ENCODE assay signal across 14 mouse cellular contexts in genomic region chr6:124427791-124428576, GRCm38 (mm10). TPM values are rescaled to one million over a fixed set of nuclear protein-coding genes. Genes with fewer than 3 reads are reported as not detected.
A peak's percentile ranks its signal among the peaks of the same experiment; 100 is the strongest.
DNase-seq lines count a peak whose midpoint lies in the region; ATAC-seq and TF ChIP-seq lines count a peak whose summit lies in the region.
"Had no signal": no experiment of that assay in that cellular context is flagged by ENCODE, and none has a peak within 500 bp of the region (broad histone marks: within the 10 kb centered on the region; RNA-seq: fewer than 3 reads in every experiment).

No protein-coding gene starts in this region.

- no peak overlapping the region for H3K9ac ChIP-seq in hindbrain, embryonic 16.5 days (ENCODE audit: low read depth, low read length)
- no peak overlapping the region for H3K9ac ChIP-seq in hindbrain, embryonic 11.5 days (ENCODE audit: low read depth, low read length)
- H3K9ac ChIP-seq in midbrain, postnatal 0 days (replicated peaks; ENCODE audit: low read length, poor library complexity, severe bottlenecking), result no peak overlapping the region
- H3K9ac ChIP-seq: midbrain, embryonic 15.5 days; neural tube, embryonic 12.5 days had no signal

- no peak for TF ChIP-seq CTCF in midbrain, postnatal 0 days (IDR thresholded peaks at IDR 0.05)

- intact Hi-C loops in left cerebral cortex, postnatal 25 days (cut with DNase I), result no loop called here

- WGBS in hindbrain, embryonic 16.5 days, result 49% methylated on average over 5 of the region's 6 CpGs
- WGBS in hindbrain, embryonic 11.5 days, result 87% methylated on average over 5 of the region's 6 CpGs
- 55% methylated on average over 5 of the region's 6 CpGs for WGBS in midbrain, postnatal 0 days
- WGBS in midbrain, embryonic 10.5 days, result 81% methylated on average over 5 of the region's 6 CpGs

- H3K4me3 ChIP-seq in hindbrain, embryonic 16.5 days (ENCODE audit: low read length), result no peak overlapping the region
- no peak overlapping the region for H3K4me3 ChIP-seq in hindbrain, embryonic 11.5 days (ENCODE audit: low read depth, low read length)
- no peak overlapping the region for H3K4me3 ChIP-seq in midbrain, postnatal 0 days (ENCODE audit: low read depth, low read length)
- H3K4me3 ChIP-seq in midbrain, embryonic 10.5 days, result no peak overlapping the region
- H3K4me3 ChIP-seq: heart, embryonic 10.5 days; midbrain, embryonic 15.5 days; neural tube, embryonic 12.5 days had no signal

- no peaks in the 10 kb centered on the region for H3K9me3 ChIP-seq in hindbrain, embryonic 16.5 days (ENCODE audit: control insufficient read depth, low read length)
- no peaks in the 10 kb centered on the region for H3K9me3 ChIP-seq in hindbrain, embryonic 11.5 days (ENCODE audit: control insufficient read depth, low read length)
- H3K9me3 ChIP-seq in midbrain, postnatal 0 days (ENCODE audit: low read length), result no peaks in the 10 kb centered on the region
- H3K9me3 ChIP-seq in midbrain, embryonic 10.5 days (replicated peaks), result no peaks in the 10 kb centered on the region
- H3K9me3 ChIP-seq: heart, embryonic 10.5 days; midbrain, embryonic 15.5 days; neural tube, embryonic 12.5 days had no signal

- H3K27ac ChIP-seq in hindbrain, embryonic 16.5 days (ENCODE audit: low read depth, low read length), result no peak overlapping the region
- no peak overlapping the region for H3K27ac ChIP-seq in hindbrain, embryonic 11.5 days (ENCODE audit: low read depth, low read length)
- H3K27ac ChIP-seq in midbrain, postnatal 0 days (ENCODE audit: low read depth, low read length), result no peak overlapping the region
- no peak overlapping the region for H3K27ac ChIP-seq in midbrain, embryonic 10.5 days (replicated peaks)
- H3K27ac ChIP-seq: heart, embryonic 10.5 days; midbrain, embryonic 15.5 days; neural tube, embryonic 12.5 days had no signal

- no peak overlapping the region for H3K4me2 ChIP-seq in hindbrain, embryonic 16.5 days (ENCODE audit: low read length)
- no peak overlapping the region for H3K4me2 ChIP-seq in hindbrain, embryonic 11.5 days (replicated peaks; ENCODE audit: low read depth, low read length)
- H3K4me2 ChIP-seq in midbrain, postnatal 0 days (ENCODE audit: low read depth, low read length, poor library complexity, severe bottlenecking), result no peak overlapping the region
- H3K4me2 ChIP-seq: liver, embryonic 11.5 days; midbrain, embryonic 15.5 days; neural tube, embryonic 12.5 days had no signal

- DNase-seq in cerebellum, postnatal 10 days, result peak; percentile 46 to 56
- no peak for DNase-seq in cerebellum, adult 9-11 months
- DNase-seq in hindbrain, embryonic 11.5 days (ENCODE audit: low spot score), result no peak
- peak; percentile 74 for DNase-seq in midbrain, postnatal 0 days (ENCODE audit: low spot score)
- no peak for DNase-seq in midbrain, embryonic 10.5 days (ENCODE audit: low spot score)
- no peak for DNase-seq in urinary bladder, adult 2 months (ENCODE audit: low spot score)
- no peak for DNase-seq in left cerebral cortex, postnatal 25 days (ENCODE audit: low spot score in 2 of 2)
- DNase-seq: cerebellum, adult 8-10 months; kidney, postnatal 10 days had no signal

- H3K27me3 ChIP-seq in hindbrain, embryonic 16.5 days (replicated peaks; ENCODE audit: control insufficient read depth, insufficient read depth, low read length), result no peaks in the 10 kb centered on the region
- H3K27me3 ChIP-seq in hindbrain, embryonic 11.5 days (ENCODE audit: control insufficient read depth, insufficient read depth, low read length), result no peaks in the 10 kb centered on the region
- no peaks in the 10 kb centered on the region for H3K27me3 ChIP-seq in midbrain, postnatal 0 days (ENCODE audit: insufficient read depth, low read length)
- H3K27me3 ChIP-seq in midbrain, embryonic 10.5 days (ENCODE audit: low read depth, poor library complexity, severe bottlenecking), result no peaks in the 10 kb centered on the region
- H3K27me3 ChIP-seq: midbrain, embryonic 15.5 days; neural tube, embryonic 12.5 days had no signal

- H3K4me1 ChIP-seq in hindbrain, embryonic 16.5 days (ENCODE audit: control insufficient read depth, insufficient read depth, low read depth, low read length), result no peaks in the 10 kb centered on the region; the same call in none of the 2 replicates
- H3K4me1 ChIP-seq in hindbrain, embryonic 11.5 days (replicated peaks; ENCODE audit: control insufficient read depth, insufficient read depth, low read length), result 0 out of 2 replicates have a peak, but pooled peaks cover 2% of the 10 kb centered on the region
- 0 out of 2 replicates have a peak, but pooled peaks cover 5% of the 10 kb centered on the region for H3K4me1 ChIP-seq in midbrain, postnatal 0 days (ENCODE audit: insufficient read depth, low read length)
- peaks cover 19% of the 10 kb centered on the region for H3K4me1 ChIP-seq in midbrain, embryonic 10.5 days

- peaks cover 13% of the 10 kb centered on the region for H3K36me3 ChIP-seq in hindbrain, embryonic 16.5 days (ENCODE audit: control insufficient read depth, insufficient read depth, low read length)
- no peaks in the 10 kb centered on the region for H3K36me3 ChIP-seq in hindbrain, embryonic 11.5 days (ENCODE audit: control insufficient read depth, insufficient read depth, low read length)
- H3K36me3 ChIP-seq in midbrain, postnatal 0 days (ENCODE audit: insufficient read depth, low read length), result peaks cover 24% of the 10 kb centered on the region
- H3K36me3 ChIP-seq in midbrain, embryonic 10.5 days, result no peaks in the 10 kb centered on the region
- H3K36me3 ChIP-seq: heart, embryonic 10.5 days; midbrain, embryonic 15.5 days had no signal

- ATAC-seq in hindbrain, embryonic 16.5 days, result peak; percentile 28
- no peak for ATAC-seq in hindbrain, embryonic 11.5 days (ENCODE audit: low FRiP score)
- ATAC-seq in midbrain, postnatal 0 days (ENCODE audit: low FRiP score), result no peak
- ATAC-seq: midbrain, embryonic 15.5 days had no signal

RNA-seq across cellular contexts. Expression of gene Pex5, which starts 13.1 kb away (rescaled TPM):
- polyA plus RNA-seq in hindbrain, embryonic 16.5 days (2015; fragmentation: Nextera tagmentation; extraction: Ambion mirVana), result 64.4 and 67.0 TPM in 2 replicates
- polyA plus RNA-seq in hindbrain, embryonic 11.5 days (2014; fragmentation: Nextera tagmentation; extraction: Ambion mirVana), result 35.1 and 38.9 TPM in 2 replicates
- total RNA-seq in midbrain, postnatal 0 days (2014; rRNA removed), result 73.2 and 78.9 TPM in 2 replicates
- polyA plus RNA-seq in midbrain, postnatal 0 days (2015; fragmentation: Nextera tagmentation; extraction: Ambion mirVana), result 52.9 and 53.1 TPM in 2 replicates
- 42.6 and 48.8 TPM in 2 replicates for polyA plus RNA-seq in midbrain, embryonic 10.5 days (2016; fragmentation: Nextera tagmentation; extraction: Ambion mirVana)
- 36.7 and 41.2 TPM in 2 replicates for polyA plus RNA-seq in urinary bladder, adult 2 months (2012; rRNA removed)
- 10 to 100 TPM; 64.8 to 73.3 TPM for total RNA-seq in left cerebral cortex, postnatal 25 days (2021)

RNA-seq across cellular contexts. Expression of gene Clstn3, which starts 36.6 kb away (rescaled TPM):
- polyA plus RNA-seq in hindbrain, embryonic 16.5 days (2015; fragmentation: Nextera tagmentation; extraction: Ambion mirVana), result 174 and 180 TPM in 2 replicates
- 10.2 and 11.9 TPM in 2 replicates for polyA plus RNA-seq in hindbrain, embryonic 11.5 days (2014; fragmentation: Nextera tagmentation; extraction: Ambion mirVana)
- total RNA-seq in midbrain, postnatal 0 days (2014; rRNA removed), result 315 and 318 TPM in 2 replicates
- polyA plus RNA-seq in midbrain, postnatal 0 days (2015; fragmentation: Nextera tagmentation; extraction: Ambion mirVana), result 205 and 226 TPM in 2 replicates
- polyA plus RNA-seq in midbrain, embryonic 10.5 days (2016; fragmentation: Nextera tagmentation; extraction: Ambion mirVana), result 8.4 and 15.2 TPM in 2 replicates
- polyA plus RNA-seq in urinary bladder, adult 2 months (2012; rRNA removed), result 1.4 and 1.6 TPM in 2 replicates
- total RNA-seq in left cerebral cortex, postnatal 25 days (2021), result 100 to 1,000 TPM; 384 to 400 TPM

Comparison
In these comparisons a context has a peak if more than half of its experiments do, and no peak if none do; other contexts are left out.
1. DNase-seq: peak in cerebellum, postnatal 10 days (2 of 2) and midbrain, postnatal 0 days (single experiment); none in cerebellum, adult 9-11 months (single experiment), hindbrain, embryonic 11.5 days (single experiment), midbrain, embryonic 10.5 days (single experiment), urinary bladder, adult 2 months (single experiment) and left cerebral cortex, postnatal 25 days (0 of 2).
2. RNA of gene Clstn3, which starts 36.6 kb away (polyA plus RNA-seq): 205 to 226 TPM in midbrain, postnatal 0 days and 174 to 180 TPM in hindbrain, embryonic 16.5 days; 10.2 to 11.9 TPM in hindbrain, embryonic 11.5 days, 8.4 to 15.2 TPM in midbrain, embryonic 10.5 days and 1.4 to 1.6 TPM in urinary bladder, adult 2 months; every median in the first group is over 10 times any median in the second.